Mouse (Mus musculus) hindbrain, embryonic 13.5 days (tissue): ENCODE results near the gene Gpalpp1. TPM values are rescaled to one million over a fixed set of nuclear protein-coding genes. Genes with fewer than 3 reads are reported as not detected.

Experiments
- ATAC-seq: fragments of 200-750 bp; cut with Nextera tagmentation; 2 replicates; pipeline ENCODE4 v1.8.0; 2017; ENCODE audit warnings: moderate TSS enrichment; ENCODE audit not compliant: low FRiP score
- H3K27ac ChIP-seq: fragments of 300-500 bp; sonication (generic); 2 replicates; pipeline ENCODE4 v1.5.1; 2015; ENCODE audit warnings: inconsistent platforms, mild to moderate bottlenecking, moderate library complexity
- H3K27me3 ChIP-seq: fragments of 300-500 bp; sonication (generic); 2 replicates; pipeline ENCODE4 v1.6.1; 2015; ENCODE audit warnings: mild to moderate bottlenecking, inconsistent platforms
- H3K36me3 ChIP-seq: fragments of 300-500 bp; sonication (generic); 2 replicates; pipeline ENCODE4 v1.6.1; 2015; ENCODE audit warnings: mild to moderate bottlenecking, inconsistent platforms
- H3K4me1 ChIP-seq: fragments of 300-500 bp; sonication (generic); replicated peaks from 2 replicates; pipeline ENCODE4 v1.6.1; 2015; ENCODE audit warnings: inconsistent platforms
- H3K4me2 ChIP-seq: fragments of 300-500 bp; sonication (generic); 2 replicates; pipeline ENCODE4 v1.6.1; 2015; ENCODE audit warnings: inconsistent platforms, mild to moderate bottlenecking, moderate library complexity
- H3K4me3 ChIP-seq: fragments of 300-500 bp; sonication (generic); 2 replicates; pipeline ENCODE4 v1.5.1; 2015; ENCODE audit warnings: mild to moderate bottlenecking, inconsistent platforms
- H3K9ac ChIP-seq: fragments of 300-500 bp; sonication (generic); 2 replicates; pipeline ENCODE4 v1.6.1; 2015; ENCODE audit warnings: mild to moderate bottlenecking, inconsistent platforms
- H3K9me3 ChIP-seq: fragments of 300-500 bp; sonication (generic); 2 replicates; pipeline ENCODE4 v1.6.1; 2016; ENCODE audit warnings: inconsistent platforms
- WGBS: fragments of 180-500 bp; shearing (Covaris S2); methylation state at CpG from one replicate; pipeline ENCODE4 v1.1.7; 2015; 5-methylcytosine and 5-hydroxymethylcytosine counted together
- polyA plus RNA-seq: library from polyadenylated mRNA; unstranded; fragments of >200 nt; fragmentation: Nextera tagmentation; extraction: Ambion mirVana; gene quantifications from 2 replicates; pipeline ENCODE4 v1.2.1, GENCODE M21; 2015

Gene Gpalpp1
- polyA plus RNA-seq, 1 experiment from 2014 or later: 13.2 TPM

DNA sequence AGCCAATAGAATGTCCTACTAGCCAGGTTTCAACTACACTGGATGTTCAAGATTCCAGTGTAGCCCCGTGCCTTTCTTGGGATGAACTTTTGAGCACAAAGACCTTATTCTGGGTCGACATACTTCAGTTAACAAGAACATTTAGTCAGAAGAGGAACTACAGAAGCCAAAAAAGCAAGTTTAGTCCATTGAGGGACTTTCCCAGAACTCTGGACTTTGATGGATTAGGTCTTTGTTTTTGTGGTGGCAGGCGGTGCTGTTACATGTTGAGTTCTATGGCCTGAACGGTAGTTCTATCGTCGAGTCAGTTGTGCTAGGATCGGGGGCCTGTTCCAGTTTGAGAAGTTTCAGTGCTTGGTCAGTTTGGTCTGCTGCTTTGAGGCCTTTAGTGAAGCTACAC is 58.6 kb downstream of the Gpalpp1 start:
- H3K4me1 ChIP-seq: peaks cover 12% of the 10 kb centered on the region
- H3K9me3 ChIP-seq: no peaks in the 10 kb centered on the region
- H3K36me3 ChIP-seq: no peaks in the 10 kb centered on the region
- 60% methylated on average over 7 of the region's 7 CpGs for WGBS
- 0 out of 2 replicates have a peak, but pooled peaks cover 2% of the 10 kb centered on the region for H3K27me3 ChIP-seq
- no peak for ATAC-seq
- H3K4me2 ChIP-seq: no peak overlapping the region
- H3K4me3 ChIP-seq: no peak overlapping the region
- no peak overlapping the region for H3K27ac ChIP-seq
- no peak overlapping the region for H3K9ac ChIP-seq

DNA sequence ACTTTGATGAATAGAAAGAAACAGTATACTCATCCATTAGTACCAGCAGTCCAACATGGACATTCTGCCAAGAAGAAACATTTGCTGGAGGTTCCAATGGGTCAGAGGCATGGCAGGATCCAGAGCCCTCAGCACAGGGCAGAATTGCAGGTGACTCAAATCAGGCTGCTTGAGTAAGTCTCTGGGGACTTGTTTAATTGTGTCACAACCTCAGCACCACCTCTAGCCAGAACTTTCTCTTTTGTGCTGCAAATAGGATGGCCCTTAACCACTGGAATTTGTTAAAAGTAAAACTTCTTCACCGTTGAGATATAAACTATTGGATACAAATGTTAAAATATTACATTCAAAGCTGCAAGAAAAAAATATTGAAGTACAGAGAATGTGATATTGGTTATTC is 64.8 kb downstream of the Gpalpp1 start:
- Histone ChIP-seq H3K36me3 (no peaks in the 10 kb centered on the region), H3K9me3 (no peaks in the 10 kb centered on the region), H3K4me3 (no peak overlapping the region), H3K27ac (no peak overlapping the region), H3K4me1 (no peaks in the 10 kb centered on the region), H3K4me2 (no peak overlapping the region), H3K9ac (no peak overlapping the region), H3K27me3 (0 out of 2 replicates have a peak, but pooled peaks cover 2% of the 10 kb centered on the region)
- ATAC-seq: no peak
- WGBS: 52% methylated on average over 1 of the region's 1 CpGs

DNA sequence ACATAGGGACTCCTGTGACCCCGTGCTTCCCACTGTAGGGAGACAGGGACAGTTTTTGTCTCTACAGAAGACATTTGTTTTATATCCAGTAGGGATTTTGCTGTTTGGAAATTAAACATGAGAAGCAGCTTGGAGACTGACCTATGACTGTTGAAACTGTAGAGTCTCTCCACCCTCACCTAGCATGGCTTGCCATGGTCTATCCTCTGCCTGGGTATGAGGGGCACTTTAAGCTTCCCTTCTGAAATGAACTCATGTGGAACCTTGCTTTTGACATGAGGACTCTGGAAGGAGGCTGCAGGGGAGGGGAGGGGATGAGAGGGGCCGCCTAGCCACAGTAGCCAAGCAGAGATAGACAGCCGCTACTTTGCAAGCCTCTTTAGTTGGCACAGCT is 66.4 kb downstream of the Gpalpp1 start:
- H3K4me3 ChIP-seq: no peak overlapping the region
- H3K9me3 ChIP-seq: no peaks in the 10 kb centered on the region
- 0 out of 2 replicates have a peak, but pooled peaks cover 2% of the 10 kb centered on the region for H3K27me3 ChIP-seq
- no peaks in the 10 kb centered on the region for H3K36me3 ChIP-seq
- ATAC-seq: no peak
- no peaks in the 10 kb centered on the region for H3K4me1 ChIP-seq
- no peak overlapping the region for H3K27ac ChIP-seq
- 72% methylated on average over 3 of the region's 3 CpGs for WGBS
- no peak overlapping the region for H3K4me2 ChIP-seq
- H3K9ac ChIP-seq: no peak overlapping the region

DNA sequence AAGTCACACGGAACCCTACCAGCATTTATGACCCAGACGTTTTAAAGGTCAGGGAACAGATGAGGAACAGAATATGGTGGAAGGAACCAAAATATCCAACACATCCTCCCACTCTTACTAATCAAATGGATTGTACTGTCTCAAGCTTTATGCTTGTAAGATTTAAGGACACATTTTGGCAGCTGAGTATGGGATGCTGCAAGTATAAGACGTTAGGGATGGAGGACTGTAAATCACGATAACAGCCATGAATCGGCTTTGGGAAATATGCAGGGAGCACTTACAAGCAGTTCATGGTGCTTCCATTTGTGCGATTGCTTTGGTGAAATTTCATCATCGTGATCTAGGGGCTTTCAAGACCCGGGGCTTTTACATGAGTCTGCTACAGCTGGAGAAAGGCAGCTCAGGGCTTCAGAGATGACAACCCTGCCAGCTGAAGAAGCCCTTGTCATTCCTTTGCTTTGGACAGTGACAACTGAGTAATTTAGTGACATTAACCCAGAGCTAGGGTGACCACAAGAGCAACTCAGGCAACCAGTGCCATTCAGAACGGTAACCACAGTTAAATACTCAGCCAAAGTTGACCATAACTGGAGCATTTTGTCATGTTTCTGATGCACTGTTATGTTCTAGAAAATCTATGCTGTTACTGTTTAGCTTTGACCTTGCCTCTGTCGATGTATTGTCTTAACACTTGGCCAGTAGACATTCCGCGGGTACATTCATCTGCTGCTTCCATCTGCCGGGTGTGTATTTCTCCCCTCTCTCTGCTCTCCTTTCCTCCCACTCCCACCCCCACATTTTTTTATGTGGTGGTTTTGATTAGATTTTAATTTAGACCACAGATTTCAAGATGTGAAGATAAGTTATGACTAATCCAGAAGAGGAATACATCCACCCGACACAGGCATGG is 67.1 kb downstream of the Gpalpp1 start:
- no peaks in the 10 kb centered on the region for H3K4me1 ChIP-seq
- WGBS: 87% methylated on average over 14 of the region's 14 CpGs
- H3K4me2 ChIP-seq: no peak overlapping the region
- ATAC-seq: no peak
- H3K4me3 ChIP-seq: no peak overlapping the region
- no peak overlapping the region for H3K27ac ChIP-seq
- no peaks in the 10 kb centered on the region for H3K9me3 ChIP-seq
- H3K9ac ChIP-seq: no peak overlapping the region
- H3K27me3 ChIP-seq: 0 out of 2 replicates have a peak, but pooled peaks cover 2% of the 10 kb centered on the region
- H3K36me3 ChIP-seq: no peaks in the 10 kb centered on the region

Other genes starting within 250 kb of the Gpalpp1 start
- 4.0 and 4.1 TPM in 2 replicates for gene Kctd4, start 155.8 kb downstream of the Gpalpp1 start, polyA plus RNA-seq
- gene Gtf2f2, start 99.9 kb downstream of the Gpalpp1 start, polyA plus RNA-seq: 38.9 and 43.3 TPM in 2 replicates
- 14.7 and 15.6 TPM in 2 replicates for gene Nufip1, start 131 bp upstream of the Gpalpp1 start, polyA plus RNA-seq